Mouse (Mus musculus) olfactory bulb, adult 2 months (tissue): Measurements from ENCODE around the gene Egfl7.

Source experiments
- CTCF ChIP-seq: fragments of 200-500 bp; IDR thresholded peaks from 2 replicates; pipeline ENCODE4 v1.5.1; 2012; ENCODE audit warnings: low read depth, mild to moderate bottlenecking, low read length, moderate library complexity; ENCODE audit not compliant: insufficient read depth
- POLR2A ChIP-seq: fragments of 200-500 bp; IDR thresholded peaks from 2 replicates; pipeline ENCODE4 v1.6.1; 2012; ENCODE audit warnings: mild to moderate bottlenecking, low read depth, low read length, moderate library complexity; ENCODE audit not compliant: insufficient read depth

DNA sequence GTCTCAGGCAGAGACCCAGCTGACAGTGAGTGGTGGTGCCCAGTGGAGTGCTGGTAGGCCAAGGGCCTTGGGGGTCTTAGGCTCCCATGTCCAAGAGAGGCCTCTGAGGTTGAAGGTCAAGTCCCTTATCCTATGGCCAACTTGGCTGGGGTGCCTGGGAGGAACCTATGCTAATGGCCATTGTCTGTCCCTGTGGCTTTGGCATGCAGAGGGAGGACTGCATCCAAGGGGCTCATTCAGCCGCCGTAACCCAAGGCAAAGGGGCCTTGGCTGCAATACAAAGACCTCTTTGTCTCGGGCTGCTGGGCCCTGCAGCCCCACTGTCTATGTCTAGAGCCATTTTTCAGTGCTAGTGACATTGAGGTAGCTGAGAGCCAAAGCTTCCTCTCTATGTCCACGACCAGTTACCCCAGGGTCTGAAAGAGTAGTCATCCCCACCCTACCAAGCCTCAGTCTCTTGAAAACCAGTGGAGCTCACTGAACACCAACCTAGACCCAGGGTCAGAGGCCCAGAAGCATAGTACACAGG, 44.2 kb upstream of the Egfl7 start:
- TF ChIP-seq CTCF, result no peak
- no peak for TF ChIP-seq POLR2A
